Mouse (Mus musculus) embryonic stem cell, embryonic (primary cell): ENCODE data around the gene Syne3.

ENCODE experiments used
- CTCF ChIA-PET, 4 experiments: fragments of 300-600 bp in 2 of 4; fragments of 350-600 bp in 2 of 4; sonication (Branson Sonifier 250); formaldehyde crosslinking; loops; one replicate each; lab custom pipeline; 2022; ENCODE audit warnings: inconsistent platforms in 2 of 4; lab: Charles Lee
- POLR2A ChIA-PET, 4 experiments: fragments of 300-600 bp in 2 of 4; fragments of 350-600 bp in 2 of 4; sonication (Branson Sonifier 250); formaldehyde crosslinking; loops; one replicate each; lab custom pipeline; 2022; ENCODE audit warnings: antibody characterized with exemption in 4 of 4, inconsistent platforms in 1 of 4; lab: Charles Lee

The Syne3 gene

GRCm38 (mm10) chr12:104912990-104913389 is 96.6 kb downstream of the Syne3 start:
- ChIA-PET CTCF (interaction anchor here in 2 of 4 experiments (0.5 kb wide), 2 partner anchors 27 to 902 kb away, joined by 3 read pairs; no protein-coding TSS in a partner anchor), POLR2A (interaction anchor here in 3 of 4 experiments (0.6 to 4.6 kb wide), 8 partner anchors 11 to 161 kb away, joined by 3 to 20 read pairs (median 4); no protein-coding TSS in a partner anchor)

DNA sequence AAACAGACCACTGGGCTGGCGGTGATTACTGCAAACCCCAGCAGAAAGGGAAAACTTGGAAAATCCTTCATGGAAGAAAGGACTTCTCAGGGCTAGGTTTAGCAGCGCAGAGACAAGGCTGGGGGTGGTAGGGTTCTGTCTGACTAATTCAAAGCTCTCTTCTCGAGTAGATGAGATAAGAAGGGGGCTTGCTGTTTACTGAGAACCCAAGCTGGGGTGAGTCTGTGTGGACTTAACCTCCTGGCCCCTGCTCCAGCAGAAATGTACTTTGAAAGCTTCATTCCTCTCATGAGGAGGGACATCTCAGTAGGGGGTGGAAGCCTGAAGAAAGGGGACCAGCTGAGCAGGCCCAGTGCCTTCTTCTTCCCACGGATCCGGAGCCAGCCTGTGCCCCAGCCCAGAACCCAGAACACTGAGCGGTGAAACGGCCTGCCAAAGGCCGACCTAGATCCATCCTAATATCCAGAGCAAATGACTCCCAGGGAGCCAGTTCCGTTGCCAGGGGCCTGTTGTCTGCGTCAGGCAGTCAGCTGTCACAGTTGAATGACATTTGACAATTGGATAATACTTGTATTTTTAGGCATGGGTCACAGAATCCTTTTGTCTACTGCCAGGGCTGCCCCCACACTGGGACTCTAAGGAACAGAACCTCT is 97.2 kb downstream of the Syne3 start:
- POLR2A ChIA-PET, result interaction anchor here in 2 of 4 experiments (0.7 to 4.6 kb wide), 5 partner anchors 10 to 48 kb away, joined by 3 to 20 read pairs (median 4); no protein-coding TSS in a partner anchor
- CTCF ChIA-PET, result interaction anchor here in 3 of 4 experiments (0.5 to 1.4 kb wide), 4 partner anchors 23 to 902 kb away, joined by 3 to 5 read pairs (median 3); no protein-coding TSS in a partner anchor

DNA sequence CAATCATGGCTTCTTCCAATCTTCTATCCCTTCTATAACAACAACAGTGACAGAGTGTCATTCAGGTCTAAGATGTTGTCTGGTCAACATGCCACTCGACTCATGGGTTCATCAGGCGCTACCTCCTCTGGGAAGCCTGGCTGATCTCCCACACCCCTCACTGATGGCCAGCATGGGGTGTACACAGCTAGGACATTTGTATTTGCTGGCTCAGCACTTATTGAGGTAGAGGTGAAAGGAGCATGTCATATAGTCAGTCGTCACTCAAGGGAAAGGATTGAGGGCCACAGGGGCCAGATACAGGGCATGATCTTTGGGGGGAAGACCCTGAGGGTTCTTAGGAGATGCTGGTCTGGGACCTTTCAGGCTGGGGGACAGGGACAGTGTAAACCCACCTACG is 99.9 kb downstream of the Syne3 start:
- POLR2A ChIA-PET, result interaction anchor here in 2 of 4 experiments (1.4 to 4.6 kb wide), 4 partner anchors 7 to 13 kb away, joined by 4 to 20 read pairs (median 6); no protein-coding TSS in a partner anchor
- CTCF ChIA-PET, result interaction anchor here in 1 of 4 experiments (1.1 to 1.8 kb wide), 2 partner anchors 11 to 26 kb away, joined by 3 to 6 read pairs; no protein-coding TSS in a partner anchor

GRCm38 (mm10) chr12:104908986-104909385 is 100.6 kb downstream of the Syne3 start:
- ChIA-PET POLR2A (interaction anchor here in 2 of 4 experiments (1.1 to 2.3 kb wide), 3 partner anchors 10 to 12 kb away, joined by 5 to 7 read pairs (median 6); no protein-coding TSS in a partner anchor), CTCF (no interaction called here)

DNA sequence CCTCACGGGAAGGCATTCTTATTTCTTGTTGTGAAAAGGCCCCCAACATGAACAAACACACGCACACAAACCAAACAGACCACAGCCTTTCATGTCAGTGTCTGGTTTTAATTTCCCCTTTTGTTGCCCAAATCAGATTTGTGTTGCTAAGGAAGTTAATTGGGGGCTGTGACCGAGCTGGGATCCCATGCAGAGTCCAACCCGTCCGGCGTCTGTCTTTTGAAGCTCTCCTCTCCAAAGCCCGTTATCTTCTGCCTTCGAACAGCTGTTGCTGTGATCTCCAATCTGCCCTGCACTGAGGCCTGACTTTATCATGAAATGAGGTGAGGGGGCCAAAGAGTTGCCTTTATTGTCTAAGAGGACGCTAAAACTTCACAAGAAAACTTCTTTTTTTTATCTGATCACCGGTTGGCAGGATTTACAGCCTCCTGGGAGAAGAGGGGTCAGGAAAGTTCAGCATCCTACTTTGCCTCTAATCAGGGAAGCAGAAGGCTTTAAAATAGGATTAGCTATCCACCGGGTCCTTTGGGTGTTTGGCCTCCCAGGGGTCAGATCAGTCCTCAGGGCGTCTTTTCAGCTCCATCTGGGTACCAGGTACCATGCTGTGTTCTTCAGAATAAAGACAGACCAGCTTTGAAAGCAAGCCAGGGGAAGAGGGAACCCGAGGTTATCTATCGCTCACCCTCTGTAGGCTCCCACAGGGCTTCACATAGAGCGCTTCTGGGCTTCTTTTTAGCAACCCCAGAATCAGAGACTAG is 101.4 kb downstream of the Syne3 start:
- ChIA-PET CTCF (no interaction called here), POLR2A (interaction anchor here in 3 of 4 experiments (0.6 to 1.8 kb wide), 5 partner anchors 9 to 147 kb away, joined by 3 to 7 read pairs (median 5); no protein-coding TSS in a partner anchor)

DNA sequence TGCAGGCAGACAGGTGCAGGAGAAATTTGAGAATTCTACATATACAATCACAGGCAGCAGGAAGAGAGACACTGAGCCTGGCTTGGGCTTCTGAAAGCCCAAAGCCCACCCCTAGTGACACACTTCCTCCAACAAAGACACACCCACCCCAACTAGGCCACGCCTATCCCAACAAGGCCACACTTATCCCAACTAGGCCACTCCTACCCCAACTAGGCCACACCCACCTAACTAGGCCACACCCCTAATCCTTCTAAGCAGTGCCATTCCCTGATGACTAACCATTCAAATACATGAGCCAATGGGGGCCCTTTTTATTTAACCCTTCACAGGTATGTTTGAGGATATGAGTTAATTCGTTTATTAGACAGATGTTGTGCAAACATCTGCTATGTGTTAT is 102.5 kb downstream of the Syne3 start:
- CTCF ChIA-PET, result no interaction called here
- POLR2A ChIA-PET, result no interaction called here

DNA sequence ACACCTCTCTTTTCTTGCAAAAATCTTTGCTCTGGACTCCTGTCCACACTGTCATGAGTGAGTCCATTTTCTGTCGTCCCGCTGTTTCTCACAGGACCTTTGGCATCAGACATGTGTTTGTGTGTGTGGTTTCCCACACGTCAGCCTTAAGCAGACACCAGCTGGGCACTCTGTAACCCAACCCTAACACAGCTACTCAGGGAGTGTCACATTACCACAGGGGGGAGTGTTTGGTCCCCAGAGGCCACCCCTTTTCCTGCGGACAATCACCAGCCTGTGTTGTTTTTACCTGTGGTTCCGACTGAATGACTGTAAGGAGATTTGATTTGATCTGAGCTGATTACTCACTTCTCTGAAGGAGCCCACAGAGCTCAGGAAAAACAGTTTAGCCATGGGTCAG is 105.5 kb downstream of the Syne3 start:
- ChIA-PET POLR2A (interaction anchor here in 2 of 4 experiments (0.5 to 3.6 kb wide), 7 partner anchors 8 to 267 kb away, joined by 3 to 20 read pairs (median 4); no protein-coding TSS in a partner anchor), CTCF (interaction anchor here in 2 of 4 experiments (0.6 to 1.0 kb wide), 3 partner anchors 29 to 81 kb away, joined by 3 to 4 read pairs (median 4); no protein-coding TSS in a partner anchor)

DNA sequence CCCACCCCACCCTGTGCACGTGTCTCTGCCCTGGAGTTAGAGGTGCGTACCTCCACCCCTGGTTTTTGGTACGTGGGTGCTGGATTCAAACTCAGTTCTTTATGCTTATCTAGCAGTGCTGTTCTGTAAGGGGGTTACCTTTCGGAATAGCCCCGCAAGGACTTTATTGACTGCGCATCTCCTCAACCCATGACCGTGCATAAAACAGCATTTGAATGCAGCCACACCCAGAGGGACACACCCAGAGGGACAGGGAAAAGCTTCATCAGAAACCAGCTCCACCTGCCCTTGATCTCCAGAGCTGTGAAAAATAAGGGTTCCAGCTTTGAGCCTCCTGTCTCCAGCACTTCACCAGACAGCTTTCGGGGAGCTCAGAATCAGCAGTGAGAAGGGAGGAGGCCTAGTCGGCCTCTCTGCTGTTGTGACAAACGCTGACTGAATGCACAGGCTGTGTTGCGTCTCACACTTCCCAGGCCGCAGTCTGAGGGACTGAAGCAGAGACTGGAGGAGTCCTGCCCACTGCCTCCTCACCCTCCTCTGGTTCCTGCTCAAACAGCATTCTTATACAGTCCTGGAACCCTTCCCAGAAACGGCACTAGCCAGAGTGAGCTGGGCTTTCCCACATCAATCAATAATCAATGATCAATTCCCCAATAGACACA is 107.1 kb downstream of the Syne3 start:
- ChIA-PET POLR2A (interaction anchor here (0.5 to 3.6 kb wide), 34 partner anchors 8 to 326 kb away, joined by 3 to 24 read pairs (median 4); partner anchors contain the start of genes Clmn (in 1 of the 4) and Dicer1 (in 1 of the 4)), CTCF (interaction anchor here (0.6 to 1.2 kb wide), 11 partner anchors 9 to 225 kb away, joined by 3 to 8 read pairs (median 4); no protein-coding TSS in a partner anchor)

- CTCF ChIA-PET, result interaction anchor here in 3 of 4 experiments (0.9 to 2.3 kb wide), 4 partner anchors 14 to 38 kb away, joined by 3 to 5 read pairs (median 4); no protein-coding TSS in a partner anchor
- POLR2A ChIA-PET, result interaction anchor here in 3 of 4 experiments (0.5 to 3.6 kb wide), 21 partner anchors 8 to 1007 kb away, joined by 3 to 24 read pairs (median 4); no protein-coding TSS in a partner anchor
Measured at GRCm38 (mm10) chr12:104901320-104901719, 108.3 kb downstream of the Syne3 start.

GRCm38 (mm10) chr12:104899835-104900234 is 109.8 kb downstream of the Syne3 start:
- ChIA-PET POLR2A (interaction anchor here in 3 of 4 experiments (0.7 to 3.9 kb wide), 14 partner anchors 14 to 447 kb away, joined by 3 to 30 read pairs (median 4); partner anchors contain the start of gene Clmn (in 1 of the 3)), CTCF (interaction anchor here in 3 of 4 experiments (0.6 to 2.3 kb wide), 17 partner anchors 33 to 452 kb away, joined by 3 to 8 read pairs (median 4); no protein-coding TSS in a partner anchor)

- CTCF ChIA-PET, result interaction anchor here (0.5 to 1.7 kb wide), 36 partner anchors 11 to 1023 kb away, joined by 3 to 8 read pairs (median 3); no protein-coding TSS in a partner anchor
- POLR2A ChIA-PET, result interaction anchor here in 3 of 4 experiments (0.5 to 3.9 kb wide), 34 partner anchors 9 to 451 kb away, joined by 3 to 30 read pairs (median 4); partner anchors contain the start of gene Clmn (in 1 of the 3)
Measured at GRCm38 (mm10) chr12:104899161-104899560, 110.4 kb downstream of the Syne3 start.

GRCm38 (mm10) chr12:104898718-104899117 is 110.9 kb downstream of the Syne3 start:
- CTCF ChIA-PET, result interaction anchor here (0.5 to 1.7 kb wide), 28 partner anchors 11 to 1024 kb away, joined by 3 to 8 read pairs (median 4); no protein-coding TSS in a partner anchor
- POLR2A ChIA-PET, result interaction anchor here in 3 of 4 experiments (0.6 to 3.9 kb wide), 32 partner anchors 10 to 451 kb away, joined by 3 to 30 read pairs (median 4); partner anchors contain the start of gene Clmn (in 1 of the 3)

- POLR2A ChIA-PET, result interaction anchor here in 3 of 4 experiments (0.5 to 3.9 kb wide), 56 partner anchors 8 to 683 kb away, joined by 3 to 30 read pairs (median 4); partner anchors contain the start of genes Clmn (in 3 of the 3) and Glrx5 (in 1 of the 3)
- CTCF ChIA-PET, result interaction anchor here in 2 of 4 experiments (0.6 to 1.3 kb wide), 5 partner anchors 13 to 94 kb away, joined by 3 to 6 read pairs (median 3); no protein-coding TSS in a partner anchor
Measured at GRCm38 (mm10) chr12:104897051-104897618, 112.5 kb downstream of the Syne3 start.

DNA sequence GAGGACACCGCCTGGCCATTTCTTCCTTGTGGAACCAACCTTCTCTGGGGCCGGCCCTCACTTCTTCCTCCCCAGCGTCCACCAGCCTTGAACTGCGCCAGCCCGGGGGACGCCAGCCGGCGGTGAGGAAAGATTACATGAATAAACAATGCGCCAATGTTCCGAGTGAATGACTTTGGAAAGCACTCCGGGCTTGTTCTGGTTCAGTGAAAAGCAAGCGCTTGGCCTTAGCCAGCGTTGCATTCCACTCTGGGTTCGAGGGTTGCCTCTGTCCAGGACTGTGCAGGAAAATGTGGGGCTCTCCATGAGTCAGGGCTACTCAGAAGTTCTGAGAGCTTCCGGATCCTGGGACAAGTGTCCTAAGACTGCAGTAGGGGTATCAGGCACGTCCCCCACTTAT is 113.0 kb downstream of the Syne3 start:
- ChIA-PET CTCF (interaction anchor here in 2 of 4 experiments (0.6 to 1.3 kb wide), 5 partner anchors 13 to 94 kb away, joined by 3 to 6 read pairs (median 3); no protein-coding TSS in a partner anchor), POLR2A (interaction anchor here in 3 of 4 experiments (0.7 to 3.9 kb wide), 47 partner anchors 8 to 669 kb away, joined by 3 to 30 read pairs (median 4); partner anchors contain the start of genes Clmn (in 3 of the 3) and Glrx5 (in 1 of the 3))

DNA sequence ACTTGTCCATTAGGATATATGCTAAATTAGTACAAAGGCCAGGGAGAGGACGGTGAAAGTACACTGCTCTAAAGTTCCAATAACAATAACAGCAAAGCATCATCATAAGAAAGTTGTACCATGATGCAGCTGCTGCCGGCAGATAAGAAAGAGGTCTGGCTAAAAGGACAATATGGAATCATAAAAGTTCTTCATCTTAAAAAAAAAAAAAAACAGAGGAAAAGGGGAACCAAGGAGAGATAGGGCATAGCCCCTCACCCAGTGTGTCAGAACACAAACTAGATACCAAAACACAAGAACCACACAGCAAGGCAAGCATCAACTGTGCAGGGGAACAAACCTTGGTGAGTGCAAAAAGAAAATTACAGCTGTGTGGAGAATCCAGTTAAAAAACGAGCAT is 117.4 kb downstream of the Syne3 start:
- CTCF ChIA-PET, result interaction anchor here in 1 of 4 experiments (0.7 kb wide), 1 partner anchor 95 kb away, joined by 3 read pairs; no protein-coding TSS in a partner anchor

DNA sequence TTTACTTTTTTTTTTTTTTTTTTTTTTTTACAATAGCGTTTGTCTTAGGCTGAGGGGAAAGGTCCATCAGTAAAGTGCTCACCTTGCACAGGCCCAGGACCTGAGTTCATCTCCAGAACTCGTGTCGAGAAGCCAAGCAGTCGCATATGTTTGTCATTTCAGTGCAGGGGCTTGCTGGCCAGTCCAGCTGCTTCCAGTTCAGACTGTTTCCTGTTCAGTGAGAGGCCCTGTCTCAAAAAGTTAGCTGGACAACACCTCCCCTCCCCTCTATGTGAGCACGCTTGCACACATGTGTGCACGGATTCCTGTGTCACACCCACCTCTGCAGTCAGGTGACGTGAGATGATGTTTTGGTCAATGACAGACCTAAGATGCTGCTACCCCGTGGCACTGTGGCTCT is 119.5 kb downstream of the Syne3 start:
- ChIA-PET POLR2A (interaction anchor here in 2 of 4 experiments (0.6 to 0.7 kb wide), 2 partner anchors 8 to 1686 kb away, joined by 3 read pairs; no protein-coding TSS in a partner anchor), CTCF (no interaction called here)

More for the DNA sequence above, 117.4 kb downstream of the Syne3 start:
- POLR2A ChIA-PET, result interaction anchor here in 3 of 4 experiments (0.7 to 1.6 kb wide), 4 partner anchors 11 to 369 kb away, joined by 3 to 5 read pairs (median 5); no protein-coding TSS in a partner anchor
